Mouse (Mus musculus) CD4-positive, CD25-positive, alpha-beta regulatory T cell, adult 9 weeks (primary cell): ENCODE measurements around the gene Chd1. TPM values are rescaled to one million over a fixed set of nuclear protein-coding genes. Genes with fewer than 3 reads are reported as not detected.

ENCODE experiments used
- polyA plus RNA-seq: library from polyadenylated mRNA; unstranded; fragments of 100-300 nt; shearing (Covaris generic); gene quantifications from one replicate; pipeline ENCODE4 v1.2.1, GENCODE M21; 2017

Chd1 gene
- polyA plus RNA-seq, result 10.9 TPM

DNA sequence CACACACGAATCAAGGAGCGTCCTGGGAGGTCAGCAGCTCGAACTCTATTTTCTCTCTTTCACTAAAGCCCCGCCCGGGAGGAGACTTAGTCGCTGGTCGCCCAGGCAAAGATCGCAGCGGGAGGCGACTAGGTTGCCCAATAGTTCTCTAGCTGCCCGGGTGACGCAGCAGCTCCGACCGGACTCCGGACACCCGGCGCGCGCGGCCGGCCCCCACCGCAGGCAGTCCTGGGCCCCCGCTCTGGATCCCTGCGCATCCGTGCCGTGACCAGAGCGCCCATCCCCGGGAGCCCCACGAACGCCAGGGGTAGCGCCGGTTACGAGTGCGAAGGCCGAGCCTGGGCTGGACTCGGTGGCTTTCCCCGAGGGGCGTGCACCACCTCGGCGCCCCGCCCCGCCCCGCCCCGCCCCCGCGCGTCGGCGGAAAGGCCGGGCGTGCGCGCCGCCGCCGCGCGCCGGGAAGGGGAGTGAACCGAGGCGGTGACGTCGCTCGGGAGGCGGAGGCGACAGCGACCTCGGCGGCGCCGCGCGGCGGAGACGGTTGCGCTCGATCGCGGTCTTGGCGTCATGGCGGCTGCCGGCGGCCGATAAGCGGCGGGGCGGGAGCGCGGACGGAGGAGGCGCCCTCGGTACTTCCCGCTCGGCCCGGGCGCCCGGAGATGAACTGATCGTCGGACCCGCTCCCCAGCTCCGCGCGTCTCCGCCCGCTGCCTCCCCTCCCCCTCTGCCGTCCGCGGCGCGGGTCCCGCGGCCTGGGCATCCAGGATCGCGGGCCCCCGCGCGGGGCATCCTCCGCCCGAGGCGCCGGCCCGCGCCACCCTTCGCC lies at the start of gene Chd1:
Gene Chd1, plus strand, starts transcription at position 493 of the 826 bp plus-strand sequence.

Other genes with a start within 250 kb of the Chd1 start
- gene Psmb1, start 205.2 kb upstream of the Chd1 start, polyA plus RNA-seq, result 305 TPM
- 62.5 TPM for gene Tbp, start 205.1 kb upstream of the Chd1 start, polyA plus RNA-seq
- 23.1 TPM for gene Pdcd2, start 177.7 kb upstream of the Chd1 start, polyA plus RNA-seq
- 10.2 TPM for gene Prdm9, start 140.6 kb upstream of the Chd1 start, polyA plus RNA-seq
- gene Rgmb, start 126.1 kb downstream of the Chd1 start, polyA plus RNA-seq, result 0.52 TPM